Mouse (Mus musculus) CH12F3 (cell line): ENCODE results near the gene Ftcd.

Source experiments
- in situ Hi-C: fragments of 300-500 bp; cut with MboI; formaldehyde crosslinking; loops from 2 replicates; pipeline ENCODE4 v1.14.3; 2020; ENCODE audit warnings: low sequenced_read_pairs

Gene Ftcd

GRCm38 (mm10) chr10:76602690-76603089 lies 27.2 kb downstream of the Ftcd start:
- in situ Hi-C loops: no loop called here

- in situ Hi-C loops: no loop called here
Measured at GRCm38 (mm10) chr10:76612473-76612872, 37.0 kb downstream of the Ftcd start.

- in situ Hi-C loops: no loop called here
Measured at GRCm38 (mm10) chr10:76622411-76622810, 47.0 kb downstream of the Ftcd start.

GRCm38 (mm10) chr10:76622928-76623680 lies 47.7 kb downstream of the Ftcd start, which contains the start of gene Col6a2:
Gene Col6a2 (minus strand): TSS chr10:76623630.
- in situ Hi-C loops: no loop called here

GRCm38 (mm10) chr10:76623734-76624133 lies 48.3 kb downstream of the Ftcd start:
- in situ Hi-C loops: no loop called here

GRCm38 (mm10) chr10:76624903-76625302 lies 49.5 kb downstream of the Ftcd start:
- in situ Hi-C loops: no loop called here

- in situ Hi-C loops: no loop called here
Measured at GRCm38 (mm10) chr10:76627714-76628113, 52.3 kb downstream of the Ftcd start.

GRCm38 (mm10) chr10:76630657-76631056 lies 55.2 kb downstream of the Ftcd start:
- in situ Hi-C loops: no loop called here

- in situ Hi-C loops: no loop called here
Measured at GRCm38 (mm10) chr10:76632630-76633029, 57.2 kb downstream of the Ftcd start.

GRCm38 (mm10) chr10:76634094-76634571 lies 58.7 kb downstream of the Ftcd start:
- in situ Hi-C loops: no loop called here

- in situ Hi-C loops: no loop called here
Measured at GRCm38 (mm10) chr10:76634584-76634983, 59.1 kb downstream of the Ftcd start.

GRCm38 (mm10) chr10:76636026-76636425 lies 60.6 kb downstream of the Ftcd start:
- in situ Hi-C loops: no loop called here

- in situ Hi-C loops: no loop called here
Measured at GRCm38 (mm10) chr10:76636601-76637000, 61.2 kb downstream of the Ftcd start.
